Mouse (Mus musculus) neural tube, embryonic 14.5 days (tissue): Measurements from ENCODE around the gene Pus10. TPM values are rescaled to one million over a fixed set of nuclear protein-coding genes. Genes with fewer than 3 reads are reported as not detected.

Source experiments
- ATAC-seq: fragments of 200-750 bp; cut with Nextera tagmentation; 2 replicates; pipeline ENCODE4 v1.8.0; 2017; ENCODE audit warnings: low read depth, mild to moderate bottlenecking, moderate TSS enrichment, moderate library complexity
- H3K27ac ChIP-seq: fragments of 300-500 bp; sonication (generic); 2 replicates; pipeline ENCODE4 v1.5.1; 2014; ENCODE audit warnings: low read depth, mild to moderate bottlenecking, control low read depth, low read length, moderate library complexity, mixed read lengths
- H3K27me3 ChIP-seq: fragments of 300-500 bp; sonication (generic); 2 replicates; pipeline ENCODE4 v1.6.1; 2014; ENCODE audit warnings: low read length; ENCODE audit not compliant: control insufficient read depth, insufficient read depth
- H3K36me3 ChIP-seq: fragments of 300-500 bp; sonication (generic); 2 replicates; pipeline ENCODE4 v1.6.1; 2014; ENCODE audit warnings: low read length, mixed read lengths; ENCODE audit not compliant: control insufficient read depth, insufficient read depth
- H3K4me1 ChIP-seq: fragments of 300-500 bp; sonication (generic); 2 replicates; pipeline ENCODE4 v1.6.1; 2014; ENCODE audit warnings: low read length; ENCODE audit not compliant: control insufficient read depth, insufficient read depth
- H3K4me2 ChIP-seq: fragments of 300-500 bp; sonication (generic); 2 replicates; pipeline ENCODE4 v1.6.1; 2014; ENCODE audit warnings: mild to moderate bottlenecking, low read depth, low read length, control low read depth
- H3K4me3 ChIP-seq: fragments of 300-500 bp; sonication (generic); 2 replicates; pipeline ENCODE4 v1.5.1; 2014; ENCODE audit warnings: low read depth, low read length, control low read depth, mixed read lengths
- H3K9ac ChIP-seq: fragments of 300-500 bp; sonication (generic); replicated peaks from 2 replicates; pipeline ENCODE4 v1.6.1; 2014; ENCODE audit warnings: low read depth, mild to moderate bottlenecking, control low read depth, low read length, mixed read lengths
- H3K9me3 ChIP-seq: fragments of 300-500 bp; sonication (generic); 2 replicates; pipeline ENCODE4 v1.6.1; 2016; ENCODE audit warnings: low read length; ENCODE audit not compliant: control insufficient read depth
- WGBS: fragments of 180-500 bp; shearing (Covaris S2); extraction: QIAGEN DNeasy Blood & Tissue Kit; methylation state at CpG from one replicate; pipeline ENCODE4 v1.1.7; 2014; 5-methylcytosine and 5-hydroxymethylcytosine counted together
- polyA plus RNA-seq: library from polyadenylated mRNA; unstranded; fragments of >200 nt; fragmentation: Nextera tagmentation; extraction: Ambion mirVana; gene quantifications from 2 replicates; pipeline ENCODE4 v1.2.1, GENCODE M21; 2014

Gene Pus10
- polyA plus RNA-seq, 1 experiment from 2014 or later: 13.9 TPM

GRCm38 (mm10) chr11:23734749-23735286 is 69.3 kb downstream of the Pus10 start:
- no peak overlapping the region for H3K4me2 ChIP-seq
- no peak overlapping the region for H3K9ac ChIP-seq
- ATAC-seq: no peak
- no peaks in the 10 kb centered on the region for H3K4me1 ChIP-seq
- no peaks in the 10 kb centered on the region for H3K9me3 ChIP-seq
- no peaks in the 10 kb centered on the region for H3K36me3 ChIP-seq
- no peak overlapping the region for H3K27ac ChIP-seq
- no peaks in the 10 kb centered on the region for H3K27me3 ChIP-seq
- H3K4me3 ChIP-seq: no peak overlapping the region
- 94% methylated on average over 6 of the region's 6 CpGs for WGBS

- Histone ChIP-seq H3K27me3 (no peaks in the 10 kb centered on the region), H3K36me3 (no peaks in the 10 kb centered on the region), H3K4me1 (no peaks in the 10 kb centered on the region), H3K9me3 (no peaks in the 10 kb centered on the region), H3K27ac (no peak overlapping the region), H3K4me2 (no peak overlapping the region), H3K4me3 (no peak overlapping the region), H3K9ac (no peak overlapping the region)
- ATAC-seq: no peak
Observed at GRCm38 (mm10) chr11:23735820-23736470, 70.5 kb downstream of the Pus10 start.

- Histone ChIP-seq H3K27ac (no peak overlapping the region), H3K4me1 (no peaks in the 10 kb centered on the region), H3K9me3 (no peaks in the 10 kb centered on the region), H3K4me2 (no peak overlapping the region), H3K4me3 (no peak overlapping the region), H3K9ac (no peak overlapping the region), H3K27me3 (no peaks in the 10 kb centered on the region), H3K36me3 (no peaks in the 10 kb centered on the region)
- WGBS: 77% methylated on average over 4 of the region's 4 CpGs
- ATAC-seq: no peak
Observed at GRCm38 (mm10) chr11:23740895-23741294, 75.4 kb downstream of the Pus10 start.

GRCm38 (mm10) chr11:23741386-23741785 is 75.9 kb downstream of the Pus10 start:
- Histone ChIP-seq H3K9me3 (no peaks in the 10 kb centered on the region), H3K9ac (no peak overlapping the region), H3K27me3 (no peaks in the 10 kb centered on the region), H3K27ac (no peak overlapping the region), H3K36me3 (no peaks in the 10 kb centered on the region), H3K4me1 (no peaks in the 10 kb centered on the region), H3K4me2 (no peak overlapping the region), H3K4me3 (no peak overlapping the region)
- WGBS: 90% methylated on average over 7 of the region's 7 CpGs
- ATAC-seq: no peak

GRCm38 (mm10) chr11:23744352-23744751 is 78.9 kb downstream of the Pus10 start:
- 95% methylated on average over 3 of the region's 3 CpGs for whole genome bisulfite sequencing
- no peak overlapping the region for H3K4me3 ChIP-seq
- no peak overlapping the region for H3K9ac ChIP-seq
- no peak overlapping the region for H3K4me2 ChIP-seq
- H3K4me1 ChIP-seq: no peaks in the 10 kb centered on the region
- H3K36me3 ChIP-seq: no peaks in the 10 kb centered on the region
- ATAC-seq: no peak
- H3K9me3 ChIP-seq: no peaks in the 10 kb centered on the region
- no peak overlapping the region for H3K27ac ChIP-seq
- H3K27me3 ChIP-seq: no peaks in the 10 kb centered on the region

- no peaks in the 10 kb centered on the region for H3K4me1 ChIP-seq
- H3K27ac ChIP-seq: no peak overlapping the region
- H3K36me3 ChIP-seq: no peaks in the 10 kb centered on the region
- H3K9ac ChIP-seq: no peak overlapping the region
- no peaks in the 10 kb centered on the region for H3K27me3 ChIP-seq
- H3K4me2 ChIP-seq: no peak overlapping the region
- ATAC-seq: no peak
- WGBS: 87% methylated on average over 4 of the region's 4 CpGs
- no peaks in the 10 kb centered on the region for H3K9me3 ChIP-seq
- H3K4me3 ChIP-seq: no peak overlapping the region
Observed at GRCm38 (mm10) chr11:23746102-23746501, 80.6 kb downstream of the Pus10 start.

GRCm38 (mm10) chr11:23753136-23753710 is 87.7 kb downstream of the Pus10 start:
- Histone ChIP-seq H3K4me2 (no peak overlapping the region), H3K9ac (no peak overlapping the region), H3K4me1 (no peaks in the 10 kb centered on the region), H3K36me3 (no peaks in the 10 kb centered on the region), H3K27me3 (no peaks in the 10 kb centered on the region), H3K9me3 (no peaks in the 10 kb centered on the region), H3K4me3 (no peak overlapping the region), H3K27ac (no peak overlapping the region)
- no peak for ATAC-seq
- WGBS: 98% methylated on average over 1 of the region's 1 CpGs

- ATAC-seq: no peak
- Histone ChIP-seq H3K9ac (no peak overlapping the region), H3K9me3 (no peaks in the 10 kb centered on the region), H3K4me2 (no peak overlapping the region), H3K27me3 (no peaks in the 10 kb centered on the region), H3K36me3 (no peaks in the 10 kb centered on the region), H3K4me1 (no peaks in the 10 kb centered on the region), H3K4me3 (no peak overlapping the region), H3K27ac (no peak overlapping the region)
Observed at GRCm38 (mm10) chr11:23754329-23754728, 88.9 kb downstream of the Pus10 start.

GRCm38 (mm10) chr11:23758218-23758617 is 92.7 kb downstream of the Pus10 start:
- Histone ChIP-seq H3K36me3 (no peaks in the 10 kb centered on the region), H3K27ac (no peak overlapping the region), H3K9ac (no peak overlapping the region), H3K4me3 (no peak overlapping the region), H3K27me3 (no peaks in the 10 kb centered on the region), H3K4me2 (no peak overlapping the region), H3K9me3 (no peaks in the 10 kb centered on the region), H3K4me1 (no peaks in the 10 kb centered on the region)
- no peak for ATAC-seq
- WGBS: 79% methylated on average over 2 of the region's 2 CpGs
